Mouse (Mus musculus): ENCODE measurements around the gene Rbm44. TPM values are rescaled to one million over a fixed set of nuclear protein-coding genes. Genes with fewer than 3 reads are reported as not detected.

Rbm44 gene
- polyA plus RNA-seq, 2 experiments, result 0.95 to 1.4 TPM

- Histone ChIP-seq H3K27me3 (ENCODE audit: control insufficient read depth, insufficient read depth, low read length) (no peaks in the 10 kb centered on the region), H3K9me3 (ENCODE audit: control insufficient read depth, low read length) (no peaks in the 10 kb centered on the region)
- 51% methylated on average over 4 of the region's 4 CpGs for WGBS (ENCODE audit: insufficient replicate concordance)
Measured at GRCm38 (mm10) chr1:91193242-91193641, 48.4 kb downstream of the Rbm44 start.

DNA sequence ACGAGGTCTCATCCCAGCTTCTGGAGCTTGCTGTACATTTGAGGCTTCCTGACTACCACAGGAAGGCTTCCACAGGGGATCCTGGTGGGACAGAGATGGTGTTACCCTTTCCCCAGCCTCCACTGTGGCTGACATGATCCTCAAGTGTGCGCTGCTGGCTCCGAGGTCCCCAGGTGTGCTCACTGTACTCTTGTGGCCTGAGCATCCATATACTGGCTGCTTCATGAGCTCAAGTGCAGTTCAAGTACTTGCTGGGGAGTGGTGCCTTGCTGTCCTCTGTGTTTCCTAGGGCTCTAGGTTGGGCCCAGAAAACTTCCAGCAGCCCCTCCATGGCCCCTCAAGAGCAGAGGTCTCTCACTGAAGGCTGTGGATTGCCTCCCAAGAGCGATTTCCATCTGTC is 48.8 kb downstream of the Rbm44 start:
- H3K9me3 ChIP-seq (ENCODE audit: control insufficient read depth, low read length), result no peaks in the 10 kb centered on the region
- H3K4me3 ChIP-seq (ENCODE audit: insufficient read depth in 1 of 2, low read depth in 2 of 2, low read length in 2 of 2), result no peak overlapping the region
- TF ChIP-seq EP300 (IDR thresholded peaks at IDR 0.05; ENCODE audit: low read depth) (no peak), CTCF (IDR thresholded peaks at IDR 0.05; ENCODE audit: low read depth) (no peak)
- no peak overlapping the region for H3K9ac ChIP-seq (replicated peaks)
- ATAC-seq (ENCODE audit: insufficient read depth) (no peak), DNase-seq (ENCODE audit: low read depth in 3 of 3, low spot score in 3 of 3) (no peak)
- no peak overlapping the region for H3K4me2 ChIP-seq (ENCODE audit: low read depth)
- H3K4me1 ChIP-seq (replicated peaks; ENCODE audit: control insufficient read depth in 2 of 2, insufficient read depth in 2 of 2, low read length in 1 of 2), result no peaks in the 10 kb centered on the region; a peak in 1 of 4 replicates
- H3K27ac ChIP-seq, result no peak overlapping the region
- H3K36me3 ChIP-seq (replicated peaks; ENCODE audit: control insufficient read depth, insufficient read depth, low read depth), result no peaks in the 10 kb centered on the region
- WGBS (ENCODE audit: insufficient replicate concordance), result 63% methylated on average over 4 of the region's 4 CpGs
- no peaks in the 10 kb centered on the region for H3K27me3 ChIP-seq (ENCODE audit: control insufficient read depth, insufficient read depth, low read length)

More at GRCm38 (mm10) chr1:91193242-91193641, 48.4 kb downstream of the Rbm44 start:
- H3K4me2 ChIP-seq (ENCODE audit: low read depth), result no peak overlapping the region
- no peak for ATAC-seq (ENCODE audit: insufficient read depth)
- no peaks in the 10 kb centered on the region; a peak in 1 of 4 replicates for H3K4me1 ChIP-seq (replicated peaks; ENCODE audit: control insufficient read depth in 2 of 2, insufficient read depth in 2 of 2, low read length in 1 of 2)
- H3K27ac ChIP-seq, result no peak overlapping the region
- H3K4me3 ChIP-seq (ENCODE audit: insufficient read depth in 1 of 2, low read depth in 2 of 2, low read length in 2 of 2), result no peak overlapping the region
- no peaks in the 10 kb centered on the region for H3K36me3 ChIP-seq (replicated peaks; ENCODE audit: control insufficient read depth, insufficient read depth, low read depth)
- no peak overlapping the region for H3K9ac ChIP-seq (replicated peaks)
- TF ChIP-seq EP300 (IDR thresholded peaks at IDR 0.05; ENCODE audit: low read depth) (no peak), CTCF (IDR thresholded peaks at IDR 0.05; ENCODE audit: low read depth) (no peak)
- no peak for DNase-seq (ENCODE audit: low read depth in 3 of 3, low spot score in 3 of 3)

DNA sequence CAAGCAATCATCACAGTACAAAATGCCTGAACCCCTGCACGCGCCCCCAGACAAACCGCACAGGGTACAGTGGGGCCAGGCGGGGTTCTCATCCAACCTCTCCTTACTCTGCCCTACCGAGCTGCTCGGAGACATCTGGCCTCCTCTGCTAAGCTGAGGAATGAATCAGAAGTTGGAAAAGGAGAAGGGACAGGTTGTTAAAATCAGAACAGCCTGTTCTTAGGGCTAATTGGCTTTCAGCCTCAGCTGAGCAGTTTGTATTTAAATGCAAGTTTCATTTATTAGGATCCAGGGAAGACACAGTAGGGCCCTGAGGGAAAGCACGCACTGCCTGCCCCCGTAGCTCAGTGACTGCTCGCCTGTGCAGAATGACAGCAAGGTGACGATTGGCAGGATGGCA is 54.9 kb downstream of the Rbm44 start:
- Histone ChIP-seq H3K27me3 (ENCODE audit: control insufficient read depth, insufficient read depth, low read length) (no peaks in the 10 kb centered on the region), H3K9ac (replicated peaks) (no peak overlapping the region), H3K36me3 (replicated peaks; ENCODE audit: control insufficient read depth, insufficient read depth, low read depth) (no peaks in the 10 kb centered on the region), H3K4me1 (replicated peaks; ENCODE audit: control insufficient read depth in 2 of 2, insufficient read depth in 2 of 2, low read length in 1 of 2) (no peaks in the 10 kb centered on the region), H3K4me2 (ENCODE audit: low read depth) (no peak overlapping the region), H3K9me3 (ENCODE audit: control insufficient read depth, low read length) (no peaks in the 10 kb centered on the region), H3K4me3 (ENCODE audit: insufficient read depth in 1 of 2, low read depth in 2 of 2, low read length in 2 of 2) (no peak overlapping the region), H3K27ac (no peak overlapping the region)
- no peak for DNase-seq (ENCODE audit: low read depth in 3 of 3, low spot score in 3 of 3)
- 79% methylated on average over 10 of the region's 10 CpGs for WGBS (ENCODE audit: insufficient replicate concordance)
- no peak for ATAC-seq (ENCODE audit: insufficient read depth)
- no peak for TF ChIP-seq EP300 (IDR thresholded peaks at IDR 0.05; ENCODE audit: low read depth)
- TF ChIP-seq CTCF (IDR thresholded peaks at IDR 0.05; ENCODE audit: low read depth), result no peak

- TF ChIP-seq EP300 (IDR thresholded peaks at IDR 0.05; ENCODE audit: low read depth), result no peak
- TF ChIP-seq CTCF (IDR thresholded peaks at IDR 0.05; ENCODE audit: low read depth), result no peak
- DNase-seq (ENCODE audit: low read depth in 3 of 3, low spot score in 3 of 3), result no peak
- Histone ChIP-seq H3K4me2 (ENCODE audit: low read depth) (no peak overlapping the region), H3K27me3 (ENCODE audit: control insufficient read depth, insufficient read depth, low read length) (no peaks in the 10 kb centered on the region), H3K9me3 (ENCODE audit: control insufficient read depth, low read length) (no peaks in the 10 kb centered on the region), H3K9ac (replicated peaks) (no peak overlapping the region), H3K27ac (no peak overlapping the region), H3K4me1 (replicated peaks; ENCODE audit: control insufficient read depth in 2 of 2, insufficient read depth in 2 of 2, low read length in 1 of 2) (no peaks in the 10 kb centered on the region), H3K36me3 (replicated peaks; ENCODE audit: control insufficient read depth, insufficient read depth, low read depth) (no peaks in the 10 kb centered on the region), H3K4me3 (ENCODE audit: insufficient read depth in 1 of 2, low read depth in 2 of 2, low read length in 2 of 2) (no peak overlapping the region)
- ATAC-seq (ENCODE audit: insufficient read depth), result no peak
- WGBS (ENCODE audit: insufficient replicate concordance), result 53% methylated on average over 3 of the region's 3 CpGs
Measured at GRCm38 (mm10) chr1:91201122-91201521, 56.2 kb downstream of the Rbm44 start.

- H3K9me3 ChIP-seq (ENCODE audit: control insufficient read depth, low read length), result no peaks in the 10 kb centered on the region
- no peak overlapping the region for H3K4me2 ChIP-seq (ENCODE audit: low read depth)
- H3K4me1 ChIP-seq (replicated peaks; ENCODE audit: control insufficient read depth in 2 of 2, insufficient read depth in 2 of 2, low read length in 1 of 2), result 0 out of 4 replicates have a peak, but pooled peaks cover 0 to 3% of the 10 kb centered on the region in 2 experiments
- H3K36me3 ChIP-seq (replicated peaks; ENCODE audit: control insufficient read depth, insufficient read depth, low read depth), result no peaks in the 10 kb centered on the region
- TF ChIP-seq CTCF (IDR thresholded peaks at IDR 0.05; ENCODE audit: low read depth), result no peak
- TF ChIP-seq EP300 (IDR thresholded peaks at IDR 0.05; ENCODE audit: low read depth), result no peak
- H3K4me3 ChIP-seq (ENCODE audit: insufficient read depth in 1 of 2, low read depth in 2 of 2, low read length in 2 of 2), result no peak overlapping the region
- no peak for ATAC-seq (ENCODE audit: insufficient read depth)
- H3K9ac ChIP-seq (replicated peaks), result no peak overlapping the region
- no peak for DNase-seq (ENCODE audit: low read depth in 3 of 3, low spot score in 3 of 3)
- 65% methylated on average over 5 of the region's 5 CpGs for WGBS (ENCODE audit: insufficient replicate concordance)
- no peaks in the 10 kb centered on the region for H3K27me3 ChIP-seq (ENCODE audit: control insufficient read depth, insufficient read depth, low read length)
- H3K27ac ChIP-seq, result no peak overlapping the region
Measured at GRCm38 (mm10) chr1:91204221-91204765, 59.4 kb downstream of the Rbm44 start.

All from liver, embryonic 14.5 days (tissue).